Mouse (Mus musculus): ENCODE measurements at regions not wholly inside any gene's neighbourhood (a gene's known extent, or its start where the extent isn't known, plus 50 kb on each side); places are given as distances from the start of the nearest gene placed in this dataset.

DNA sequence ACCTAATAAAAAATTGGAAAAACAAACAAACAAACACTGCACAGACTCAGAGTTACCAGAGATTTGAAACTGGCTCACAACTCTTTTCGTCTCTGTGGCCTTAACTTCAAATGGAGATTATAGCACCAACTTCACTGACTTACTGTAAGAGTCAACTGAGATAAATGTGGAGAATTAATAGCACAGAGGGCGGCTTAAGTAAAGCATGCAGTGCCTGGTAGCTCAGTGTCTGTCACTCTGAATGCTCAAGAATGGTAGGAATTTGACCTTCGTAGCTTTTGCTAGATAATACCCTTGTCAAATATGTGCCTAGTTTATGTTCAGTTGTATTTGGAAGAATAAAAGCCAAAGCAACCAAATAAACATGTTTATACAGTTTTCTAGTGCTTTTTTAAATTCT, 558.4 kb upstream of the 2610301B20Rik start:
- Histone ChIP-seq H3K4me3 (ENCODE audit: low read depth, low read length) (no peak overlapping the region), H3K9ac (replicated peaks) (no peak overlapping the region), H3K4me2 (ENCODE audit: low read depth, low read length) (no peak overlapping the region), H3K27me3 (ENCODE audit: insufficient read depth, low read length) (no peaks in the 10 kb centered on the region), H3K27ac (ENCODE audit: low read depth) (no peak overlapping the region), H3K9me3 (ENCODE audit: low read length) (no peaks in the 10 kb centered on the region), H3K36me3 (replicated peaks; ENCODE audit: insufficient read depth, low read length) (no peaks in the 10 kb centered on the region), H3K4me1 (ENCODE audit: insufficient read depth) (no peaks in the 10 kb centered on the region)
- WGBS (ENCODE audit: insufficient replicate concordance) = 55% methylated on average over 3 of the region's 3 CpGs
- no peak for DNase-seq
- no peak for ATAC-seq
- TF ChIP-seq EP300 (IDR thresholded peaks at IDR 0.05; ENCODE audit: low read depth) (no peak), CTCF (IDR thresholded peaks at IDR 0.05; ENCODE audit: low read depth) (no peak)

DNA sequence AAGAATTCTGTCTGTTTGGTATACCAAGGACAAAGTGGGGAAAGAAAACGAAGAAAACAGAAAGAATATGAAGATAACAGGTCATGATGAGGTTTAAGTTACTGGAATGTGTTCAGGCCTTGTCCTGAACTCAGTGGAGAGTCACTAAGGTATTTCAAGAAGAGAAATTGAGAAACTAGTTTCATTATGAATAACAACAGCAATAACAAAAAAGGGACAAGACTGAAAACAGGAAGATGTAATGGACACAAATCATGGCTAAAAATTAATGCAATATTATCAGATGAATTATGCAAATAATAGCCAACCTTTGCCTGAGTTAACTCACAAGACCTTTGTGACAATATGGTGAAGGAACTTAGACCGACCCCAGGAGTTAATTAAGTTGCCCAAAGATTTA, 530.2 kb upstream of the 2610301B20Rik start:
- Histone ChIP-seq H3K9me3 (ENCODE audit: low read length) (no peaks in the 10 kb centered on the region), H3K27me3 (ENCODE audit: insufficient read depth, low read length) (no peaks in the 10 kb centered on the region), H3K4me2 (ENCODE audit: low read depth, low read length) (no peak overlapping the region), H3K36me3 (replicated peaks; ENCODE audit: insufficient read depth, low read length) (no peaks in the 10 kb centered on the region), H3K9ac (replicated peaks) (no peak overlapping the region), H3K4me3 (ENCODE audit: low read depth, low read length) (no peak overlapping the region), H3K4me1 (ENCODE audit: insufficient read depth) (no peaks in the 10 kb centered on the region), H3K27ac (ENCODE audit: low read depth) (no peak overlapping the region)
- no peak for DNase-seq
- 52% methylated on average over 2 of the region's 2 CpGs for WGBS (ENCODE audit: insufficient replicate concordance)
- TF ChIP-seq CTCF (IDR thresholded peaks at IDR 0.05; ENCODE audit: low read depth) (no peak), EP300 (IDR thresholded peaks at IDR 0.05; ENCODE audit: low read depth) (no peak)
- ATAC-seq = no peak

GRCm38 (mm10) chr4:10351876-10352627, 522.2 kb upstream of the 2610301B20Rik start:
- no peak for TF ChIP-seq EP300 (IDR thresholded peaks at IDR 0.05; ENCODE audit: low read depth)
- no peak for TF ChIP-seq CTCF (IDR thresholded peaks at IDR 0.05; ENCODE audit: low read depth)
- no peak overlapping the region for H3K27ac ChIP-seq (ENCODE audit: low read depth)
- WGBS (ENCODE audit: insufficient replicate concordance) = 68% methylated on average over 4 of the region's 4 CpGs

GRCm38 (mm10) chr4:10357572-10357971, 516.7 kb upstream of the 2610301B20Rik start:
- DNase-seq (no peak), ATAC-seq (no peak)
- no peak overlapping the region for H3K4me2 ChIP-seq (ENCODE audit: low read depth, low read length)
- WGBS (ENCODE audit: insufficient replicate concordance) = 50% methylated on average over 3 of the region's 3 CpGs
- H3K9ac ChIP-seq (replicated peaks) = no peak overlapping the region
- no peaks in the 10 kb centered on the region for H3K36me3 ChIP-seq (replicated peaks; ENCODE audit: insufficient read depth, low read length)
- no peaks in the 10 kb centered on the region for H3K27me3 ChIP-seq (ENCODE audit: insufficient read depth, low read length)
- no peaks in the 10 kb centered on the region for H3K4me1 ChIP-seq (ENCODE audit: insufficient read depth)
- H3K9me3 ChIP-seq (ENCODE audit: low read length) = no peaks in the 10 kb centered on the region
- no peak overlapping the region for H3K4me3 ChIP-seq (ENCODE audit: low read depth, low read length)
- TF ChIP-seq CTCF (IDR thresholded peaks at IDR 0.05; ENCODE audit: low read depth) (no peak), EP300 (IDR thresholded peaks at IDR 0.05; ENCODE audit: low read depth) (no peak)
- no peak overlapping the region for H3K27ac ChIP-seq (ENCODE audit: low read depth)

More at GRCm38 (mm10) chr4:10351876-10352627, 522.2 kb upstream of the 2610301B20Rik start:
- H3K27me3 ChIP-seq (ENCODE audit: insufficient read depth, low read length) = no peaks in the 10 kb centered on the region
- no peaks in the 10 kb centered on the region for H3K4me1 ChIP-seq (ENCODE audit: insufficient read depth)
- H3K9ac ChIP-seq (replicated peaks) = no peak overlapping the region
- H3K9me3 ChIP-seq (ENCODE audit: low read length) = no peaks in the 10 kb centered on the region
- ATAC-seq (no peak), DNase-seq (no peak)
- no peak overlapping the region for H3K4me2 ChIP-seq (ENCODE audit: low read depth, low read length)
- H3K36me3 ChIP-seq (replicated peaks; ENCODE audit: insufficient read depth, low read length) = no peaks in the 10 kb centered on the region
- H3K4me3 ChIP-seq (ENCODE audit: low read depth, low read length) = no peak overlapping the region

- WGBS (ENCODE audit: insufficient replicate concordance) = 58% methylated on average over 2 of the region's 2 CpGs
- Histone ChIP-seq H3K9me3 (ENCODE audit: low read length) (no peaks in the 10 kb centered on the region), H3K4me1 (ENCODE audit: insufficient read depth) (no peaks in the 10 kb centered on the region), H3K27ac (ENCODE audit: low read depth) (no peak overlapping the region), H3K27me3 (ENCODE audit: insufficient read depth, low read length) (no peaks in the 10 kb centered on the region), H3K4me3 (ENCODE audit: low read depth, low read length) (no peak overlapping the region), H3K9ac (replicated peaks) (no peak overlapping the region), H3K4me2 (ENCODE audit: low read depth, low read length) (no peak overlapping the region), H3K36me3 (replicated peaks; ENCODE audit: insufficient read depth, low read length) (no peaks in the 10 kb centered on the region)
- TF ChIP-seq EP300 (IDR thresholded peaks at IDR 0.05; ENCODE audit: low read depth) (no peak), CTCF (IDR thresholded peaks at IDR 0.05; ENCODE audit: low read depth) (no peak)
- no peak for DNase-seq
- no peak for ATAC-seq
These were observed 484.5 kb upstream of the 2610301B20Rik start for GRCm38 (mm10) chr4:10389790-10390189.

- Histone ChIP-seq H3K9me3 (ENCODE audit: low read length) (no peaks in the 10 kb centered on the region), H3K27me3 (ENCODE audit: insufficient read depth, low read length) (no peaks in the 10 kb centered on the region), H3K27ac (ENCODE audit: low read depth) (no peak overlapping the region), H3K9ac (replicated peaks) (no peak overlapping the region), H3K36me3 (replicated peaks; ENCODE audit: insufficient read depth, low read length) (no peaks in the 10 kb centered on the region), H3K4me2 (ENCODE audit: low read depth, low read length) (no peak overlapping the region), H3K4me3 (ENCODE audit: low read depth, low read length) (no peak overlapping the region), H3K4me1 (ENCODE audit: insufficient read depth) (no peaks in the 10 kb centered on the region)
- DNase-seq = no peak
- ATAC-seq = no peak
- no peak for TF ChIP-seq CTCF (IDR thresholded peaks at IDR 0.05; ENCODE audit: low read depth)
- TF ChIP-seq EP300 (IDR thresholded peaks at IDR 0.05; ENCODE audit: low read depth) = no peak
These were observed 477.0 kb upstream of the 2610301B20Rik start for GRCm38 (mm10) chr4:10397249-10397648.

Data from liver, postnatal 0 days (tissue).